Mouse (Mus musculus): ENCODE data around the gene Kif6. TPM values are rescaled to one million over a fixed set of nuclear protein-coding genes. Genes with fewer than 3 reads are reported as not detected.

Gene Kif6
- polyA plus RNA-seq, 1 experiment: 0.04 TPM

GRCm38 (mm10) chr17:49681410-49681809 lies 66.5 kb downstream of the Kif6 start:
- H3K27me3 ChIP-seq (ENCODE audit: control insufficient read depth, insufficient read depth, low read length): no peaks in the 10 kb centered on the region
- H3K4me3 ChIP-seq (ENCODE audit: extremely low read depth, insufficient read depth, insufficient read length): no peak overlapping the region
- no peak for DNase-seq (ENCODE audit: low read depth in 1 of 2, low spot score in 2 of 2)
- H3K36me3 ChIP-seq (ENCODE audit: control insufficient read depth, insufficient read depth, low read length): no peaks in the 10 kb centered on the region
- H3K4me1 ChIP-seq (ENCODE audit: control insufficient read depth, insufficient read depth, insufficient read length): no peaks in the 10 kb centered on the region
- TF ChIP-seq CTCF (IDR thresholded peaks at IDR 0.05; ENCODE audit: extremely low read depth, insufficient read depth, insufficient read length, insufficient replicate concordance): no peak
- no peak for TF ChIP-seq POLR2A (IDR thresholded peaks at IDR 0.05; ENCODE audit: low read depth, low read length)
- no peak overlapping the region for H3K27ac ChIP-seq (ENCODE audit: insufficient read depth, low read length)
- 87% methylated on average over 8 of the region's 8 CpGs for WGBS

- TF ChIP-seq POLR2A (IDR thresholded peaks at IDR 0.05; ENCODE audit: low read depth, low read length) (no peak), CTCF (IDR thresholded peaks at IDR 0.05; ENCODE audit: extremely low read depth, insufficient read depth, insufficient read length, insufficient replicate concordance) (no peak)
- Histone ChIP-seq H3K36me3 (ENCODE audit: control insufficient read depth, insufficient read depth, low read length) (no peaks in the 10 kb centered on the region), H3K4me3 (ENCODE audit: extremely low read depth, insufficient read depth, insufficient read length) (no peak overlapping the region), H3K27me3 (ENCODE audit: control insufficient read depth, insufficient read depth, low read length) (no peaks in the 10 kb centered on the region), H3K4me1 (ENCODE audit: control insufficient read depth, insufficient read depth, insufficient read length) (no peaks in the 10 kb centered on the region), H3K27ac (ENCODE audit: insufficient read depth, low read length) (no peak overlapping the region)
- no peak for DNase-seq (ENCODE audit: low read depth in 1 of 2, low spot score in 2 of 2)
- WGBS: 27% methylated on average over 2 of the region's 2 CpGs
Measured at GRCm38 (mm10) chr17:49684146-49684545, 69.2 kb downstream of the Kif6 start.

GRCm38 (mm10) chr17:49690607-49691454 lies 75.9 kb downstream of the Kif6 start:
- no peak overlapping the region for H3K27ac ChIP-seq (ENCODE audit: insufficient read depth, low read length)
- H3K36me3 ChIP-seq (ENCODE audit: control insufficient read depth, insufficient read depth, low read length): no peaks in the 10 kb centered on the region
- H3K4me3 ChIP-seq (ENCODE audit: extremely low read depth, insufficient read depth, insufficient read length): no peak overlapping the region
- WGBS: 82% methylated on average over 10 of the region's 10 CpGs
- no peak for DNase-seq (ENCODE audit: low read depth in 1 of 2, low spot score in 2 of 2)
- TF ChIP-seq POLR2A (IDR thresholded peaks at IDR 0.05; ENCODE audit: low read depth, low read length): no peak
- no peak for TF ChIP-seq CTCF (IDR thresholded peaks at IDR 0.05; ENCODE audit: extremely low read depth, insufficient read depth, insufficient read length, insufficient replicate concordance)
- no peaks in the 10 kb centered on the region for H3K4me1 ChIP-seq (ENCODE audit: control insufficient read depth, insufficient read depth, insufficient read length)
- H3K27me3 ChIP-seq (ENCODE audit: control insufficient read depth, insufficient read depth, low read length): no peaks in the 10 kb centered on the region

- Histone ChIP-seq H3K36me3 (ENCODE audit: control insufficient read depth, insufficient read depth, low read length) (no peaks in the 10 kb centered on the region), H3K27ac (ENCODE audit: insufficient read depth, low read length) (no peak overlapping the region), H3K4me3 (ENCODE audit: extremely low read depth, insufficient read depth, insufficient read length) (no peak overlapping the region), H3K27me3 (ENCODE audit: control insufficient read depth, insufficient read depth, low read length) (no peaks in the 10 kb centered on the region), H3K4me1 (ENCODE audit: control insufficient read depth, insufficient read depth, insufficient read length) (no peaks in the 10 kb centered on the region)
- WGBS: 83% methylated on average over 9 of the region's 9 CpGs
- no peak for DNase-seq (ENCODE audit: low read depth in 1 of 2, low spot score in 2 of 2)
- no peak for TF ChIP-seq POLR2A (IDR thresholded peaks at IDR 0.05; ENCODE audit: low read depth, low read length)
Measured at GRCm38 (mm10) chr17:49691455-49691805, 76.5 kb downstream of the Kif6 start.

GRCm38 (mm10) chr17:49693206-49693605 lies 78.3 kb downstream of the Kif6 start:
- H3K4me1 ChIP-seq (ENCODE audit: control insufficient read depth, insufficient read depth, insufficient read length): no peaks in the 10 kb centered on the region
- no peak for DNase-seq (ENCODE audit: low read depth in 1 of 2, low spot score in 2 of 2)
- 82% methylated on average over 5 of the region's 5 CpGs for WGBS
- TF ChIP-seq CTCF (IDR thresholded peaks at IDR 0.05; ENCODE audit: extremely low read depth, insufficient read depth, insufficient read length, insufficient replicate concordance): no peak
- no peak for TF ChIP-seq POLR2A (IDR thresholded peaks at IDR 0.05; ENCODE audit: low read depth, low read length)
- no peaks in the 10 kb centered on the region for H3K36me3 ChIP-seq (ENCODE audit: control insufficient read depth, insufficient read depth, low read length)
- H3K27ac ChIP-seq (ENCODE audit: insufficient read depth, low read length): no peak overlapping the region
- no peaks in the 10 kb centered on the region for H3K27me3 ChIP-seq (ENCODE audit: control insufficient read depth, insufficient read depth, low read length)
- H3K4me3 ChIP-seq (ENCODE audit: extremely low read depth, insufficient read depth, insufficient read length): no peak overlapping the region

GRCm38 (mm10) chr17:49697220-49697619 lies 82.3 kb downstream of the Kif6 start:
- Histone ChIP-seq H3K27me3 (ENCODE audit: control insufficient read depth, insufficient read depth, low read length) (no peaks in the 10 kb centered on the region), H3K36me3 (ENCODE audit: control insufficient read depth, insufficient read depth, low read length) (no peaks in the 10 kb centered on the region), H3K4me3 (ENCODE audit: extremely low read depth, insufficient read depth, insufficient read length) (no peak overlapping the region), H3K27ac (ENCODE audit: insufficient read depth, low read length) (no peak overlapping the region), H3K4me1 (ENCODE audit: control insufficient read depth, insufficient read depth, insufficient read length) (no peaks in the 10 kb centered on the region)
- TF ChIP-seq POLR2A (IDR thresholded peaks at IDR 0.05; ENCODE audit: low read depth, low read length) (no peak), CTCF (IDR thresholded peaks at IDR 0.05; ENCODE audit: extremely low read depth, insufficient read depth, insufficient read length, insufficient replicate concordance) (no peak)
- 90% methylated on average over 5 of the region's 5 CpGs for WGBS
- DNase-seq (ENCODE audit: low read depth in 1 of 2, low spot score in 2 of 2): no peak

GRCm38 (mm10) chr17:49703492-49704249 lies 88.7 kb downstream of the Kif6 start:
- DNase-seq (ENCODE audit: low read depth in 1 of 2, low spot score in 2 of 2): no peak
- Histone ChIP-seq H3K27me3 (ENCODE audit: control insufficient read depth, insufficient read depth, low read length) (no peaks in the 10 kb centered on the region), H3K4me1 (ENCODE audit: control insufficient read depth, insufficient read depth, insufficient read length) (no peaks in the 10 kb centered on the region), H3K27ac (ENCODE audit: insufficient read depth, low read length) (no peak overlapping the region), H3K36me3 (ENCODE audit: control insufficient read depth, insufficient read depth, low read length) (no peaks in the 10 kb centered on the region), H3K4me3 (ENCODE audit: extremely low read depth, insufficient read depth, insufficient read length) (no peak overlapping the region)
- TF ChIP-seq POLR2A (IDR thresholded peaks at IDR 0.05; ENCODE audit: low read depth, low read length) (no peak), CTCF (IDR thresholded peaks at IDR 0.05; ENCODE audit: extremely low read depth, insufficient read depth, insufficient read length, insufficient replicate concordance) (no peak)
- WGBS: 73% methylated on average over 12 of the region's 12 CpGs

Data from spleen, adult 2 months (tissue).